Mouse (Mus musculus) WW6 (cell line): ENCODE data around the gene Atp2b2.
A peak's percentile ranks its signal among the peaks of the same experiment; 100 is the strongest.
"Not testable (repeated sequence)": the region's sequence is repeated elsewhere in the genome, so short reads cannot be mapped to it uniquely, and the experiment has no call there.

Source experiments
- DNase-seq: peaks from one replicate; pipeline ENCODE4 v3.0.0-alpha.2; 2013; ENCODE audit warnings: low read depth, low spot score

The Atp2b2 gene

GRCm38 (mm10) chr6:113717541-113717940, 324.9 kb downstream of the Atp2b2 start:
- no peak for DNase-seq

- no peak for DNase-seq
These were observed 327.6 kb downstream of the Atp2b2 start for GRCm38 (mm10) chr6:113714797-113715196.

GRCm38 (mm10) chr6:113714276-113714675, 328.1 kb downstream of the Atp2b2 start:
- no peak for DNase-seq

- DNase-seq: not testable (repeated sequence)
These were observed 329.0 kb downstream of the Atp2b2 start for GRCm38 (mm10) chr6:113713389-113713788.

GRCm38 (mm10) chr6:113712718-113713117, 329.7 kb downstream of the Atp2b2 start:
- DNase-seq: no peak

- DNase-seq: no peak
These were observed 344.9 kb downstream of the Atp2b2 start for GRCm38 (mm10) chr6:113697222-113698205.

- DNase-seq: peak; percentile 99
These were observed 345.7 kb downstream of the Atp2b2 start, which contains the start of gene Tatdn2 for GRCm38 (mm10) chr6:113696582-113697221. TSS of gene Tatdn2 (plus strand) at chr6:113697050.

GRCm38 (mm10) chr6:113695766-113696355, 346.6 kb downstream of the Atp2b2 start:
- DNase-seq: no peak

GRCm38 (mm10) chr6:113695203-113695602, 347.2 kb downstream of the Atp2b2 start:
- DNase-seq: no peak
